Mouse (Mus musculus) intestine, embryonic 16.5 days (tissue): ENCODE results near the gene Cyp2d40. TPM values are rescaled to one million over a fixed set of nuclear protein-coding genes. Genes with fewer than 3 reads are reported as not detected.

Experiments
- ATAC-seq: fragments of 200-750 bp; cut with Nextera tagmentation; 2 replicates; pipeline ENCODE4 v1.8.0; 2017; ENCODE audit warnings: moderate TSS enrichment, moderate library complexity
- H3K27ac ChIP-seq: fragments of 300-500 bp; sonication (generic); 2 replicates; pipeline ENCODE4 v1.5.1; 2014; ENCODE audit warnings: mild to moderate bottlenecking, low read length
- H3K27me3 ChIP-seq: fragments of 300-500 bp; sonication (generic); replicated peaks from 2 replicates; pipeline ENCODE4 v1.6.1; 2014; ENCODE audit warnings: low read length, control low read depth, mixed read lengths; ENCODE audit not compliant: control insufficient read depth, insufficient read depth
- H3K36me3 ChIP-seq: fragments of 300-500 bp; sonication (generic); 2 replicates; pipeline ENCODE4 v1.6.1; 2014; ENCODE audit warnings: low read length, control low read depth; ENCODE audit not compliant: control insufficient read depth, insufficient read depth
- H3K4me1 ChIP-seq: fragments of 300-500 bp; sonication (generic); 2 replicates; pipeline ENCODE4 v1.6.1; 2014; ENCODE audit warnings: low read length, control low read depth, mixed read lengths; ENCODE audit not compliant: control insufficient read depth, insufficient read depth
- H3K4me2 ChIP-seq: fragments of 300-500 bp; sonication (generic); 2 replicates; pipeline ENCODE4 v1.6.1; 2014; ENCODE audit warnings: low read depth, low read length, control low read depth
- H3K4me3 ChIP-seq: fragments of 300-500 bp; sonication (generic); 2 replicates; pipeline ENCODE4 v1.5.1; 2014; ENCODE audit warnings: mild to moderate bottlenecking, low read length
- H3K9ac ChIP-seq: fragments of 300-500 bp; sonication (generic); 2 replicates; pipeline ENCODE4 v1.6.1; 2014; ENCODE audit warnings: low read depth, low read length
- H3K9me3 ChIP-seq: fragments of 300-500 bp; sonication (generic); 2 replicates; pipeline ENCODE4 v1.6.1; 2016; ENCODE audit warnings: low read length, control low read depth; ENCODE audit not compliant: control insufficient read depth
- WGBS: fragments of 180-500 bp; shearing (Covaris S2); extraction: QIAGEN DNeasy Blood & Tissue Kit; methylation state at CpG from one replicate; pipeline ENCODE4 v1.1.7; 2014; 5-methylcytosine and 5-hydroxymethylcytosine counted together
- polyA plus RNA-seq: library from polyadenylated mRNA; unstranded; fragments of >200 nt; fragmentation: Nextera tagmentation; extraction: Ambion mirVana; gene quantifications from 2 replicates; pipeline ENCODE4 v1.2.1, GENCODE M21; 2015

The Cyp2d40 gene
- 0.07 TPM in 1 of 2 replicates, not detected in the other for polyA plus RNA-seq

GRCm38 (mm10) chr15:82763631-82764420 is at the start of gene Cyp2d40:
Gene Cyp2d40 (minus strand): TSS chr15:82764183.
- no peak within 1 kb of the TSS for H3K27ac ChIP-seq
- no peak within 1 kb of the TSS for H3K4me3 ChIP-seq
- no peaks in the 10 kb centered on the region for H3K27me3 ChIP-seq
- H3K9ac ChIP-seq, result no peak within 1 kb of the TSS
- no peaks in the 10 kb centered on the region for H3K9me3 ChIP-seq
- WGBS, result 86% methylated on average over 9 of the region's 9 CpGs
- no peak within 1 kb of the TSS for H3K4me2 ChIP-seq
- no peaks in the 10 kb centered on the region for H3K4me1 ChIP-seq
- no peak for ATAC-seq
- H3K36me3 ChIP-seq, result no peaks in the 10 kb centered on the region

GRCm38 (mm10) chr15:82810556-82810955 is 46.6 kb upstream of the Cyp2d40 start:
- H3K9ac ChIP-seq, result no peak overlapping the region
- H3K27ac ChIP-seq, result no peak overlapping the region
- 78% methylated on average over 1 of the region's 1 CpGs for WGBS
- H3K4me3 ChIP-seq, result no peak overlapping the region
- no peak overlapping the region for H3K4me2 ChIP-seq
- H3K36me3 ChIP-seq, result 0 out of 2 replicates have a peak, but pooled peaks cover 2% of the 10 kb centered on the region
- H3K9me3 ChIP-seq, result no peaks in the 10 kb centered on the region
- no peaks in the 10 kb centered on the region for H3K27me3 ChIP-seq
- 0 out of 2 replicates have a peak, but pooled peaks cover 3% of the 10 kb centered on the region for H3K4me1 ChIP-seq
- ATAC-seq, result no peak

GRCm38 (mm10) chr15:82809511-82809910 is 45.5 kb upstream of the Cyp2d40 start:
- no peak overlapping the region for H3K27ac ChIP-seq
- H3K4me3 ChIP-seq, result no peak overlapping the region
- no peak overlapping the region for H3K9ac ChIP-seq
- 72% methylated on average over 6 of the region's 6 CpGs for WGBS
- no peak overlapping the region for H3K4me2 ChIP-seq
- ATAC-seq, result no peak
- 0 out of 2 replicates have a peak, but pooled peaks cover 2% of the 10 kb centered on the region for H3K36me3 ChIP-seq
- H3K27me3 ChIP-seq, result no peaks in the 10 kb centered on the region
- no peaks in the 10 kb centered on the region for H3K9me3 ChIP-seq
- 0 out of 2 replicates have a peak, but pooled peaks cover 3% of the 10 kb centered on the region for H3K4me1 ChIP-seq

- no peaks in the 10 kb centered on the region for H3K9me3 ChIP-seq
- H3K9ac ChIP-seq, result no peak overlapping the region
- H3K36me3 ChIP-seq, result 0 out of 2 replicates have a peak, but pooled peaks cover 2% of the 10 kb centered on the region
- H3K27me3 ChIP-seq, result no peaks in the 10 kb centered on the region
- WGBS, result 78% methylated on average over 5 of the region's 5 CpGs
- H3K27ac ChIP-seq, result no peak overlapping the region
- no peak overlapping the region for H3K4me2 ChIP-seq
- H3K4me1 ChIP-seq, result 0 out of 2 replicates have a peak, but pooled peaks cover 3% of the 10 kb centered on the region
- no peak overlapping the region for H3K4me3 ChIP-seq
- peak; percentile 58; the same call in 1 of the 2 replicates for ATAC-seq
Observed at GRCm38 (mm10) chr15:82806969-82807763, 43.2 kb upstream of the Cyp2d40 start.

- Histone ChIP-seq H3K9me3 (no peaks in the 10 kb centered on the region), H3K27ac (no peak overlapping the region), H3K4me2 (no peak overlapping the region), H3K9ac (no peak overlapping the region), H3K4me3 (no peak overlapping the region), H3K27me3 (no peaks in the 10 kb centered on the region), H3K36me3 (0 out of 2 replicates have a peak, but pooled peaks cover 2% of the 10 kb centered on the region), H3K4me1 (0 out of 2 replicates have a peak, but pooled peaks cover 3% of the 10 kb centered on the region)
- 75% methylated on average over 5 of the region's 5 CpGs for WGBS
- no peak for ATAC-seq
Observed at GRCm38 (mm10) chr15:82804708-82805639, 41.0 kb upstream of the Cyp2d40 start.

GRCm38 (mm10) chr15:82795936-82796440 is 32.0 kb upstream of the Cyp2d40 start:
- WGBS, result 55% methylated on average over 3 of the region's 3 CpGs
- 0 out of 2 replicates have a peak, but pooled peaks have one; percentile 9 for ATAC-seq

GRCm38 (mm10) chr15:82794277-82794676 is 30.3 kb upstream of the Cyp2d40 start, which contains the start of gene Cyp2d26:
Gene Cyp2d26 (minus strand): TSS chr15:82794294.
- 57% methylated on average over 5 of the region's 5 CpGs for WGBS
- Histone ChIP-seq H3K36me3 (no peaks in the 10 kb centered on the region), H3K27me3 (no peaks in the 10 kb centered on the region), H3K4me1 (peaks cover 11% of the 10 kb centered on the region), H3K9me3 (no peaks in the 10 kb centered on the region), H3K9ac (peak within 1 kb of the TSS; percentile 54; the same call in 1 of the 2 replicates), H3K27ac (peak within 1 kb of the TSS; percentile 90), H3K4me2 (peak within 1 kb of the TSS; percentile 42), H3K4me3 (peak within 1 kb of the TSS; percentile 29)
- peak; percentile 97 for ATAC-seq

More at GRCm38 (mm10) chr15:82795936-82796440, 32.0 kb upstream of the Cyp2d40 start:
- H3K27me3 ChIP-seq, result no peaks in the 10 kb centered on the region
- no peak overlapping the region for H3K4me2 ChIP-seq
- no peak overlapping the region for H3K4me3 ChIP-seq
- peak overlapping the region; percentile 5; the same call in 1 of the 2 replicates for H3K27ac ChIP-seq
- H3K9me3 ChIP-seq, result no peaks in the 10 kb centered on the region
- no peaks in the 10 kb centered on the region for H3K36me3 ChIP-seq
- H3K9ac ChIP-seq, result no peak overlapping the region
- peaks cover 11% of the 10 kb centered on the region for H3K4me1 ChIP-seq

- no peaks in the 10 kb centered on the region for H3K9me3 ChIP-seq
- H3K4me1 ChIP-seq, result peaks cover 11% of the 10 kb centered on the region
- H3K4me2 ChIP-seq, result peak overlapping the region; percentile 42
- H3K36me3 ChIP-seq, result no peaks in the 10 kb centered on the region
- WGBS, result 72% methylated on average over 6 of the region's 6 CpGs
- no peaks in the 10 kb centered on the region for H3K27me3 ChIP-seq
- peak; percentile 67 for ATAC-seq
- peak overlapping the region; percentile 54; the same call in 1 of the 2 replicates for H3K9ac ChIP-seq
- H3K27ac ChIP-seq, result peak overlapping the region; percentile 90
- peak overlapping the region; percentile 29 for H3K4me3 ChIP-seq
Observed at GRCm38 (mm10) chr15:82793868-82794267, 29.9 kb upstream of the Cyp2d40 start.
